Mouse (Mus musculus) olfactory bulb, adult 2 months (tissue): Measurements from ENCODE around the gene Kdelc2.

Experiments used
- CTCF ChIP-seq: fragments of 200-500 bp; IDR thresholded peaks from 2 replicates; pipeline ENCODE4 v1.5.1; 2012; ENCODE audit warnings: low read depth, mild to moderate bottlenecking, low read length, moderate library complexity; ENCODE audit not compliant: insufficient read depth
- POLR2A ChIP-seq: fragments of 200-500 bp; IDR thresholded peaks from 2 replicates; pipeline ENCODE4 v1.6.1; 2012; ENCODE audit warnings: mild to moderate bottlenecking, low read depth, low read length, moderate library complexity; ENCODE audit not compliant: insufficient read depth

DNA sequence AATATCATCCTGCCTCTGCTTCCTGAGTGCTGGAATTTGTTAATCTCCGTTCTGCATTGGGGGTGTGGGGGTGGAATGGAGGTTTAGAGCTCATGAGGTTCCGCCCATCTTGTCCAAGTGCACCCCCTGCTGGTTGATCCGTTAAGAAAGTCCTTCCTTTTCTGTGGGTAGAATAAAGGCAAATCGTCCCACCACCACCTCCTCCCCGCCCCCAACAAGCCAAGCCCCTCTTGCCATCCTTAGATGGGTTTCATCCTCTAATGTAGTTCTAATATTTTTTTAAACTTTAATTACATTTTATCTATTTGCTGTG, 14.5 kb downstream of the Kdelc2 start:
- TF ChIP-seq CTCF (peak; percentile 43; the same call in 1 of the 2 replicates), POLR2A (no peak)
